Mouse (Mus musculus): ENCODE data around the gene Ttll5.

- no peak for TF ChIP-seq POLR2A (IDR thresholded peaks at IDR 0.05; ENCODE audit: control insufficient read depth, low read depth, low read length)
- TF ChIP-seq CTCF (IDR thresholded peaks at IDR 0.05; ENCODE audit: control insufficient read depth, insufficient read depth, insufficient replicate concordance, low read depth, low read length): no peak
These were observed 276.3 kb downstream of the Ttll5 start for GRCm38 (mm10) chr12:86100711-86101110.
